Comparison of ENCODE assay signal across 13 mouse cellular contexts in the genomic region with DNA sequence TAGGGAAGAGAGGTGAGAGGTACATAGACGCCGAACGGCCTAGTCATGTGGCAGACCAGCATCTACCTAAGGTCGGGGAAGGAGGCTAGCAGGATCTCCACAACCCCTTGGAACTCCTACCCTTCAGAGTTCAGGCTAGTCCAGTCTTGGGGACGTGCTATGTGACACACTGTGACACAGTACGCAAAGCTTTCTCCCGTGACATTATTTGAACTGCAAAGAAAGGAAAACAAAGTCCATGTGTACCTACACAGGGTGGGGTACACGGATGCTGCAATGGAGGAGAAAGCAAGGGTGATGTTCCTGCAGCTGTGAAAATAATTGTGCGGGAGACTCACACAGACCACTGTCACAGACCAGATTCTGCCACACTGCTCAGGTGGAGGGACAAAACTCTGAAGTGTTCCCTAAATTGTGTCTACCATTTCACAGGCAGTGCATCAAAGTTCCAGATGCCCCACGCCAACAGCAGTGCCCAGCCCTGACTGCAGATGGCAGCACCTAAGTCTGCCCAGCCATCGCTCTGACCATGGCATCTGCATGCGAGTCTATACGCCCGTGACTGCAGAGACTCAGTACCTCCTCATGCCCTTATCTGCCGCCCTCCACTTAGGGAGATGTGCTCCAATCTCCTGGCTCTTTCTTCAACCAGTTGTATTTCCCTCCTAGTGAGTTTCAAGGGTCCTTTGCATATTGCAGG.
A peak's percentile ranks its signal among the peaks of the same experiment; 100 is the strongest.
DNase-seq lines count a peak whose midpoint lies in the region; ATAC-seq and TF ChIP-seq lines count a peak whose summit lies in the region.
"Had no signal": no experiment of that assay in that cellular context is flagged by ENCODE, and none has a peak within 500 bp of the region (broad histone marks: within the 10 kb centered on the region; RNA-seq: fewer than 3 reads in every experiment).

No protein-coding gene starts in this region.

- H3K9me3 ChIP-seq in forebrain, postnatal 0 days (ENCODE audit: low read length) = no peaks in the 10 kb centered on the region
- no peaks in the 10 kb centered on the region for H3K9me3 ChIP-seq in forebrain, embryonic 15.5 days

- no peaks in the 10 kb centered on the region; the same call in 1 of the 2 replicates for H3K36me3 ChIP-seq in forebrain, postnatal 0 days (ENCODE audit: insufficient read depth)
- H3K36me3 ChIP-seq in forebrain, embryonic 15.5 days = no peaks in the 10 kb centered on the region
- H3K36me3 ChIP-seq: limb, embryonic 12.5 days had no signal

- WGBS in forebrain, postnatal 0 days = 86% methylated on average over 15 of the region's 15 CpGs
- WGBS in forebrain, embryonic 15.5 days = 83% methylated on average over 15 of the region's 15 CpGs
- 79% methylated on average over 15 of the region's 15 CpGs for WGBS in lung, adult 2 months

- H3K4me2 ChIP-seq in forebrain, postnatal 0 days (ENCODE audit: low read depth) = no peak overlapping the region
- H3K4me2 ChIP-seq in forebrain, embryonic 15.5 days (replicated peaks) = no peak overlapping the region
- H3K4me2 ChIP-seq: heart, embryonic 11.5 days; limb, embryonic 12.5 days had no signal

- H3K27ac ChIP-seq in forebrain, postnatal 0 days (ENCODE audit: low read depth, low read length) = no peak overlapping the region
- no peak overlapping the region for H3K27ac ChIP-seq in forebrain, embryonic 15.5 days (replicated peaks)
- H3K27ac ChIP-seq: limb, embryonic 12.5 days had no signal

- H3K9ac ChIP-seq in forebrain, postnatal 0 days = no peak overlapping the region
- no peak overlapping the region for H3K9ac ChIP-seq in forebrain, embryonic 15.5 days (replicated peaks)
- H3K9ac ChIP-seq: limb, embryonic 12.5 days had no signal

- no peak for TF ChIP-seq POLR2A in lung, adult 2 months (IDR thresholded peaks at IDR 0.05; ENCODE audit: borderline replicate concordance, extremely low read depth, low read depth, low read length)

- 0 out of 2 replicates have a peak, but pooled peaks have one; percentile 30 for TF ChIP-seq CTCF in forebrain, postnatal 0 days (IDR thresholded peaks at IDR 0.05; ENCODE audit: low read depth)
- TF ChIP-seq CTCF in lung, adult 2 months (IDR thresholded peaks at IDR 0.05; ENCODE audit: insufficient read depth, low read length) = peak; percentile 63; the same call in 1 of the 2 replicates

- no peaks in the 10 kb centered on the region for H3K27me3 ChIP-seq in forebrain, postnatal 0 days (ENCODE audit: insufficient read depth, low read length)
- no peaks in the 10 kb centered on the region for H3K27me3 ChIP-seq in forebrain, embryonic 15.5 days
- H3K27me3 ChIP-seq: limb, embryonic 12.5 days had no signal

- H3K4me1 ChIP-seq in forebrain, postnatal 0 days (ENCODE audit: insufficient read depth) = no peaks in the 10 kb centered on the region
- H3K4me1 ChIP-seq in forebrain, embryonic 15.5 days = peaks cover 6% of the 10 kb centered on the region
- H3K4me1 ChIP-seq in lung, adult 2 months (ENCODE audit: control insufficient read depth, insufficient read depth, low read length) = no peaks in the 10 kb centered on the region

- no peak for DNase-seq in forebrain, postnatal 0 days
- no peak for DNase-seq in lung, adult 2 months
- no peak for DNase-seq in lung, postnatal 25 days (ENCODE audit: low spot score)
- DNase-seq in R1 (ENCODE audit: low read depth, low spot score) = peak; percentile 22
- DNase-seq in left cerebral cortex, adult 9 months (ENCODE audit: low spot score in 2 of 2) = no peak
- no peak for DNase-seq in layer of hippocampus, postnatal 36 days
- DNase-seq: adrenal gland, postnatal 10 days; midbrain, embryonic 14.5 days had no signal

- no peak for ATAC-seq in forebrain, postnatal 0 days
- ATAC-seq in forebrain, embryonic 15.5 days (replicated peaks) = no peak
- ATAC-seq in megakaryocyte progenitor cell, adult 5-6 weeks (replicated peaks; ENCODE audit: poor library complexity) = peak; percentile 40; the same call in 1 of the 2 replicates

- H3K4me3 ChIP-seq in forebrain, postnatal 0 days (ENCODE audit: low read depth, low read length) = no peak overlapping the region
- no peak overlapping the region for H3K4me3 ChIP-seq in forebrain, embryonic 15.5 days
- H3K4me3 ChIP-seq in lung, adult 2 months (replicated peaks; ENCODE audit: extremely low read depth, low read depth, low read length) = no peak overlapping the region
- H3K4me3 ChIP-seq: erythroblast, embryonic 14.5 days; limb, embryonic 12.5 days had no signal
